Mouse (Mus musculus) spleen, adult 2 months (tissue): ENCODE data around the gene Wfdc1.

ENCODE experiments used
- CTCF ChIP-seq: fragments of 200-500 bp; IDR thresholded peaks from 2 replicates; pipeline ENCODE4 v1.5.1; 2011; ENCODE audit warnings: mild to moderate bottlenecking, inconsistent platforms; ENCODE audit not compliant: insufficient read depth, insufficient read length, insufficient replicate concordance; ENCODE audit errors: extremely low read depth
- POLR2A ChIP-seq: fragments of 200-500 bp; IDR thresholded peaks from 2 replicates; pipeline ENCODE4 v1.6.1; 2011; ENCODE audit warnings: low read depth, low read length, inconsistent platforms

DNA sequence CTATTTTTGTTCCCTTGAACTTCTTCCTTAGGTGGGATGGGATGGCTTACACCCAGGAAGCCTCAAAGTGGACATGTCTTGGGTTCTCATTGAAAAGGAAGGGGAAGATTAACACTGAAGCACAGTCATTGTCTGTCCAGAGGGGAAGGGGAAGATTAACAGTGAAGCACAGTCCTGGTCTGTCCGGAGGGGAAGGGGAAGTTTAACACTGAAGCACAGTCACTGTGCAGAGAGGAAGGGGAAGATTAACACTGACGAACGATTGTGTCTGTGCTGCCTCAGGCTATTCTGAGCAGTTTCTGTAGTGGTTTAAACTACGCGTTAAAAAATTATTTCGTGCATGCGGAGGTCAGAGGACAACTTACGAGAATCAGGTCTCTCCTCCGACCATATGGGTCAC lies 41.0 kb downstream of the Wfdc1 start:
- TF ChIP-seq POLR2A (no peak), CTCF (no peak)
